Mouse (Mus musculus): ENCODE results near the gene Dld. TPM values are rescaled to one million over a fixed set of nuclear protein-coding genes. Genes with fewer than 3 reads are reported as not detected.
A peak's percentile ranks its signal among the peaks of the same experiment; 100 is the strongest.

Gene Dld
- polyA plus RNA-seq, 1 experiment from 2014 or later = 136 TPM

GRCm38 (mm10) chr12:31317670-31318408 lies 33.4 kb downstream of the Dld start:
- DNase-seq (ENCODE audit: extremely low spot score, low spot score) = no peak
- peaks cover 32% of the 10 kb centered on the region for H3K36me3 ChIP-seq (replicated peaks)
- no peak overlapping the region for H3K27ac ChIP-seq
- no peaks in the 10 kb centered on the region for H3K4me1 ChIP-seq
- no peak overlapping the region for H3K4me3 ChIP-seq
- 90% methylated on average over 7 of the region's 7 CpGs for WGBS
- H3K27me3 ChIP-seq (ENCODE audit: poor library complexity, severe bottlenecking) = no peaks in the 10 kb centered on the region
- H3K9me3 ChIP-seq = no peaks in the 10 kb centered on the region

- WGBS = 72% methylated on average over 6 of the region's 6 CpGs
- Histone ChIP-seq H3K27ac (no peak overlapping the region), H3K9me3 (no peaks in the 10 kb centered on the region), H3K4me1 (peaks cover 2% of the 10 kb centered on the region), H3K4me3 (no peak overlapping the region), H3K36me3 (replicated peaks) (peaks cover 31% of the 10 kb centered on the region), H3K27me3 (ENCODE audit: poor library complexity, severe bottlenecking) (no peaks in the 10 kb centered on the region)
- DNase-seq (ENCODE audit: extremely low spot score, low spot score) = no peak
Observed at GRCm38 (mm10) chr12:31315961-31316360, 35.3 kb downstream of the Dld start.

DNA sequence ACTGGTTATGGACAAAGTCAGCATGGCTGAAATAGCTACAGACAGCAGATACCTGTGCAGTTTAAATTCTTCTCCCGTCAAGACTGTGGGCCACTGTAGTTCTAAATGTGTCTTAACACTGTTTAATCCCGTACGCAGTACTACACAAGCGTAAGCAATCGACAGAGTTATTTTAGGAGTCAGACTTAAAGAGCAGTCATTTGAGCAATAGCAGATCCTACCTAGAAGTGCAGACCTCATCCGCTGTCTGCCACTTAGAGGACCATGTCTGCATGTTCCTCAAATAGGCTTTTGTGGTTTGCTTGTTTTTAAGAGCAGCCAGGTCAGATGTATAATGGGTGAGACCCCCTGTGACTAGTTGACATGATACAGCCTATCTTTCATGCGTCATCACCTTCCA lies 36.9 kb downstream of the Dld start:
- peaks cover 33% of the 10 kb centered on the region for H3K36me3 ChIP-seq (replicated peaks)
- WGBS = 91% methylated on average over 7 of the region's 7 CpGs
- H3K4me3 ChIP-seq = no peak overlapping the region
- peaks cover 12% of the 10 kb centered on the region for H3K4me1 ChIP-seq
- H3K27ac ChIP-seq = no peak overlapping the region
- no peaks in the 10 kb centered on the region for H3K27me3 ChIP-seq (ENCODE audit: poor library complexity, severe bottlenecking)
- no peak for DNase-seq (ENCODE audit: extremely low spot score, low spot score)
- H3K9me3 ChIP-seq = no peaks in the 10 kb centered on the region

- 95% methylated on average over 4 of the region's 4 CpGs for WGBS
Observed at GRCm38 (mm10) chr12:31313136-31313535, 38.1 kb downstream of the Dld start.

GRCm38 (mm10) chr12:31312281-31312680 lies 39.0 kb downstream of the Dld start:
- DNase-seq (ENCODE audit: extremely low spot score, low spot score) = no peak
- H3K27me3 ChIP-seq (ENCODE audit: poor library complexity, severe bottlenecking) = no peaks in the 10 kb centered on the region
- H3K27ac ChIP-seq = no peak overlapping the region
- peaks cover 12% of the 10 kb centered on the region for H3K4me1 ChIP-seq
- no peaks in the 10 kb centered on the region for H3K9me3 ChIP-seq
- 97% methylated on average over 5 of the region's 5 CpGs for WGBS
- peaks cover 39% of the 10 kb centered on the region for H3K36me3 ChIP-seq (replicated peaks)
- no peak overlapping the region for H3K4me3 ChIP-seq

More at GRCm38 (mm10) chr12:31313136-31313535, 38.1 kb downstream of the Dld start:
- no peak overlapping the region for H3K4me3 ChIP-seq
- peaks cover 12% of the 10 kb centered on the region for H3K4me1 ChIP-seq
- H3K36me3 ChIP-seq (replicated peaks) = peaks cover 31% of the 10 kb centered on the region
- no peaks in the 10 kb centered on the region for H3K27me3 ChIP-seq (ENCODE audit: poor library complexity, severe bottlenecking)
- DNase-seq (ENCODE audit: extremely low spot score, low spot score) = no peak
- H3K27ac ChIP-seq = no peak overlapping the region
- no peaks in the 10 kb centered on the region for H3K9me3 ChIP-seq

DNA sequence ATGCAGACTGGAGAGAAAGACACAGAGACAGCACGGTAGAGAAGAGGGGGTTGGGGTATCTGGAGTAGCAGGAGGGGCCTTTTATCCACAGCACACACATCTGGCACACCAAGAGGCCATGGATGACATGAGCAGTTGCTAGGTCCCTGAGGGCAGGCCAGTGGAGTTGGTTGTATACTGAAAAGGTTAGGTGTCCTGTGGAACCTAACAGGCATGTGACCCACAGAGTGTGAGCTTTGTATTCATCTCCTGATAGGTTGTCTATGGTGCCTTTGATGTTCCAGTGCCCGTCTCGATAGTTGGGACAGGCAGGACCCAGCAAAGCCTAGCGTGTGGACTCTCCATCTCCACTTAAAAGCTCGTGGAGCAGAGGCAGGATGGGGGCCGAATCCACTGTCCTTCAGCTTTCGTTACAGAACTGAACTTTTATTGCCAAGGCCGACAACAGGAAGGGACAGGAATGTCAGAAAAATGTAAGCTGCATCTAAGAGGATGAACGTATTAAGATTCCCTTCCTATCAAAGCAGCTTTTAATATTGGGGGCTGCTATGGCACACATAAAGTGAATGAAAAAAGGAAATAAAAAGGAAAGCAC lies 39.5 kb downstream of the Dld start:
- H3K27ac ChIP-seq = no peak overlapping the region
- peaks cover 12% of the 10 kb centered on the region for H3K4me1 ChIP-seq
- 88% methylated on average over 9 of the region's 9 CpGs for WGBS
- H3K4me3 ChIP-seq = no peak overlapping the region
- H3K27me3 ChIP-seq (ENCODE audit: poor library complexity, severe bottlenecking) = no peaks in the 10 kb centered on the region
- H3K9me3 ChIP-seq = no peaks in the 10 kb centered on the region
- H3K36me3 ChIP-seq (replicated peaks) = peaks cover 42% of the 10 kb centered on the region
- no peak for DNase-seq (ENCODE audit: extremely low spot score, low spot score)

DNA sequence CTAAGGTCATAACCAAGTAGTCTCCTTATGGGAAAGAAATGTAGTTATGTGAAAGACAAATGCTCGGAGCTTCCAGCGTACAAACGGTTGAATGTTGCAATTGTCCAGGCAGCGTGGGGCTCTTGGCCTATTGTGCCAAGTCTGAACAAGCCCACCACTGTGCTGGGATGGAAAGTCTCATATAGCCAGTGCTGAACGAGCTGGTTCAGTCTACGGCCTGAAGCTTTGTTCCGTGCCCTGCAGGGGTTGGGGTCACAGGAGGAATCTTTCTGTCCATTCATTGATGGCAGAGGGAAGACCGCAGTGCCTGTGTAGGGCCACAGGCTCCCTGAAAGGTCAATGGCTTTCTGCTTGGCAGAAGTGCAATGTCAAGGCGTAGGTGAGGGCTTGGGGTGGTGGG lies 40.6 kb downstream of the Dld start:
- H3K36me3 ChIP-seq (replicated peaks) = peaks cover 47% of the 10 kb centered on the region
- WGBS = 47% methylated on average over 9 of the region's 9 CpGs
- 0 out of 2 replicates have a peak overlapping the region, but pooled peaks have one; percentile 4 for H3K27ac ChIP-seq
- H3K4me1 ChIP-seq = peaks cover 12% of the 10 kb centered on the region
- DNase-seq (ENCODE audit: extremely low spot score, low spot score) = no peak
- H3K27me3 ChIP-seq (ENCODE audit: poor library complexity, severe bottlenecking) = no peaks in the 10 kb centered on the region
- no peaks in the 10 kb centered on the region for H3K9me3 ChIP-seq
- no peak overlapping the region for H3K4me3 ChIP-seq

- peaks cover 53% of the 10 kb centered on the region for H3K36me3 ChIP-seq (replicated peaks)
- WGBS = 91% methylated on average over 8 of the region's 8 CpGs
- no peak overlapping the region for H3K4me3 ChIP-seq
- no peaks in the 10 kb centered on the region for H3K9me3 ChIP-seq
- H3K27me3 ChIP-seq (ENCODE audit: poor library complexity, severe bottlenecking) = no peaks in the 10 kb centered on the region
- no peak for DNase-seq (ENCODE audit: extremely low spot score, low spot score)
- H3K4me1 ChIP-seq = peaks cover 12% of the 10 kb centered on the region
- H3K27ac ChIP-seq = no peak overlapping the region
Observed at GRCm38 (mm10) chr12:31307756-31308155, 43.5 kb downstream of the Dld start.

DNA sequence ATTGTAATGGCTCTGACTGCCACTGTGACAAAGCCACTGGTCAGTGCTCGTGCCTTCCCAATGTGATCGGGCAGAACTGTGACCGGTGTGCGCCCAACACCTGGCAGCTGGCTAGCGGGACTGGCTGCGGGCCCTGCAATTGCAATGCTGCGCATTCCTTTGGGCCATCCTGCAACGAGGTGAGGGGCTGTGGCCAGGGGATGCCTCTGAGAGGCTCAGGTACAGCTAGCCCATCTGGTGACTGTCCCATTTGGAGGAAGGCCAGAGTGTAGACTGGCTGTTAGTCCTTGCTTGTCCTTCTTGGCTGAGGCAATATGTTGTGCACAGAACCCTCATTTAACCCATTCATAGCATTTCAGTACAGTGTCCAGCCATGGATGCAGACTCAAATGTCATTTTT lies 44.2 kb downstream of the Dld start:
- Histone ChIP-seq H3K4me3 (no peak overlapping the region), H3K9me3 (no peaks in the 10 kb centered on the region), H3K4me1 (peaks cover 12% of the 10 kb centered on the region), H3K27ac (no peak overlapping the region), H3K27me3 (ENCODE audit: poor library complexity, severe bottlenecking) (no peaks in the 10 kb centered on the region), H3K36me3 (replicated peaks) (peaks cover 56% of the 10 kb centered on the region)
- no peak for DNase-seq (ENCODE audit: extremely low spot score, low spot score)
- 93% methylated on average over 8 of the region's 8 CpGs for WGBS

DNA sequence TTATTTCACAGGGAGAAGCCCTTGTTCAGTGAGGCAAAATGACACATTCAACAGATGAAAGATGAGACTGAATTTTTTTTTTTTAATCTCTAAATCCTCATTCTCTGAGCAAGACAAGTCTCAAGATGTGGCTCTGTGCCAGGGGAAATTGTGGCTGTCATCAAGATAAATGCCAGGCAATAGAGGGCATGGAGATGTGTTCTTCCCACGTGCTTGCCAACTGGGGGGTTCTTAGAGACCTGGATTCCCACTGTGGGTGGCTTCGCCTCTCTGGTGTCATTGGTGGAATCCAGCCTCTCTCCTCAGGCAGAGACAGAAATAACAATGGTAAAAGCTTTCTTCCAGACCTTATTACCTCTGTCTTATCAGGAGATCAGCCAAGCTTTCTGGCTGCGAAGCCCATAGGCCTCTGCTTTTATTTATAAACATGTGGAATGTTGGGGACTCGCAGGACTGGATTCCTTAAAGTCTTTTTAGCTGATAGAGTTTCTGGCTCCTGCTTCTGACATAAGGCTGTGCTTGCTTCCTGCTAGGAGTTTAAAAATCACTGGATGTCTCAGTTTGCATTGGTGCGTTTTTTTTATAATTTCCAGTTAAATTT lies 45.1 kb downstream of the Dld start:
- H3K27me3 ChIP-seq (ENCODE audit: poor library complexity, severe bottlenecking) = no peaks in the 10 kb centered on the region
- WGBS = 86% methylated on average over 5 of the region's 5 CpGs
- peaks cover 12% of the 10 kb centered on the region for H3K4me1 ChIP-seq
- DNase-seq (ENCODE audit: extremely low spot score, low spot score) = no peak
- H3K4me3 ChIP-seq = no peak overlapping the region
- H3K9me3 ChIP-seq = no peaks in the 10 kb centered on the region
- no peak overlapping the region for H3K27ac ChIP-seq
- H3K36me3 ChIP-seq (replicated peaks) = peaks cover 63% of the 10 kb centered on the region

GRCm38 (mm10) chr12:31302766-31303511 lies 48.3 kb downstream of the Dld start:
- Histone ChIP-seq H3K4me3 (no peak overlapping the region), H3K27ac (no peak overlapping the region), H3K27me3 (ENCODE audit: poor library complexity, severe bottlenecking) (no peaks in the 10 kb centered on the region), H3K36me3 (replicated peaks) (peaks cover 77% of the 10 kb centered on the region), H3K9me3 (no peaks in the 10 kb centered on the region), H3K4me1 (no peaks in the 10 kb centered on the region)
- WGBS = 91% methylated on average over 16 of the region's 16 CpGs
- no peak for DNase-seq (ENCODE audit: extremely low spot score, low spot score)

- Histone ChIP-seq H3K27ac (no peak overlapping the region), H3K4me1 (no peaks in the 10 kb centered on the region), H3K27me3 (ENCODE audit: poor library complexity, severe bottlenecking) (no peaks in the 10 kb centered on the region), H3K36me3 (replicated peaks) (peaks cover 70% of the 10 kb centered on the region), H3K9me3 (no peaks in the 10 kb centered on the region), H3K4me3 (no peak overlapping the region)
- 86% methylated on average over 5 of the region's 5 CpGs for WGBS
- DNase-seq (ENCODE audit: extremely low spot score, low spot score) = no peak
Observed at GRCm38 (mm10) chr12:31302266-31302665, 49.0 kb downstream of the Dld start.

All from forebrain, embryonic 10.5 days (tissue).